Mouse (Mus musculus) megakaryocyte, embryonic 14.5 days (primary cell): ENCODE measurements around the gene Slc44a5. TPM values are rescaled to one million over a fixed set of nuclear protein-coding genes. Genes with fewer than 3 reads are reported as not detected.

Experiments
- H3K27me3 ChIP-seq: replicated peaks from 2 replicates; pipeline ENCODE3; 2012; ENCODE audit warnings: inconsistent platforms
- H3K36me3 ChIP-seq: replicated peaks from 2 replicates; pipeline ENCODE3; 2012; ENCODE audit warnings: low read length, inconsistent platforms, mixed read lengths
- H3K4me1 ChIP-seq: 2 replicates; pipeline ENCODE4 v1.6.1; 2012; ENCODE audit warnings: inconsistent platforms
- H3K4me3 ChIP-seq: replicated peaks from 2 replicates; pipeline ENCODE3; 2012; ENCODE audit warnings: moderate library complexity, mild to moderate bottlenecking, inconsistent platforms
- H3K9me3 ChIP-seq: 2 replicates; pipeline ENCODE4 v1.6.1; 2012; ENCODE audit warnings: inconsistent platforms
- FLI1 ChIP-seq: IDR thresholded peaks from 2 replicates; pipeline ENCODE4 v1.6.1; 2012; ENCODE audit warnings: low read length, inconsistent platforms, mixed read lengths
- GATA1 ChIP-seq: IDR thresholded peaks from 3 replicates; pipeline ENCODE4 v1.6.1; 2012; ENCODE audit warnings: mixed read lengths, low read length, inconsistent platforms, borderline replicate concordance
- polyA plus RNA-seq: library from polyadenylated mRNA; stranded (reverse); fragments of >175 nt; gene quantifications from 2 replicates; pipeline ENCODE4 v1.2.3, GENCODE M21; 2012; ENCODE audit warnings: low replicate concordance; ENCODE audit not compliant: insufficient read depth

Gene Slc44a5
- polyA plus RNA-seq, 1 experiment, result not detected

- Histone ChIP-seq H3K27me3 (no peaks in the 10 kb centered on the region), H3K9me3 (peaks cover 4% of the 10 kb centered on the region; the same call in 1 of the 2 replicates), H3K4me1 (no peaks in the 10 kb centered on the region), H3K4me3 (no peak overlapping the region), H3K36me3 (no peaks in the 10 kb centered on the region)
- TF ChIP-seq FLI1 (no peak), GATA1 (no peak)
Measured at GRCm38 (mm10) chr3:154122531-154122930, 149.3 kb downstream of the Slc44a5 start.

GRCm38 (mm10) chr3:154124890-154125575, 151.8 kb downstream of the Slc44a5 start:
- H3K4me1 ChIP-seq, result no peaks in the 10 kb centered on the region
- H3K27me3 ChIP-seq, result no peaks in the 10 kb centered on the region
- H3K4me3 ChIP-seq, result no peak overlapping the region
- H3K9me3 ChIP-seq, result peaks cover 6% of the 10 kb centered on the region; the same call in 1 of the 2 replicates
- TF ChIP-seq GATA1 (no peak), FLI1 (no peak)
- H3K36me3 ChIP-seq, result no peaks in the 10 kb centered on the region

- Histone ChIP-seq H3K4me3 (no peak overlapping the region), H3K27me3 (no peaks in the 10 kb centered on the region), H3K36me3 (no peaks in the 10 kb centered on the region), H3K9me3 (peaks cover 14% of the 10 kb centered on the region), H3K4me1 (no peaks in the 10 kb centered on the region)
- TF ChIP-seq FLI1 (no peak), GATA1 (no peak)
Measured at GRCm38 (mm10) chr3:154125768-154126376, 152.6 kb downstream of the Slc44a5 start.

GRCm38 (mm10) chr3:154127246-154127645, 154.0 kb downstream of the Slc44a5 start:
- no peak for TF ChIP-seq FLI1
- TF ChIP-seq GATA1, result no peak
- no peak overlapping the region for H3K4me3 ChIP-seq

GRCm38 (mm10) chr3:154129036-154129435, 155.8 kb downstream of the Slc44a5 start:
- peaks cover 14% of the 10 kb centered on the region for H3K9me3 ChIP-seq
- H3K36me3 ChIP-seq, result no peaks in the 10 kb centered on the region
- TF ChIP-seq FLI1 (no peak), GATA1 (no peak)
- H3K4me1 ChIP-seq, result no peaks in the 10 kb centered on the region
- H3K27me3 ChIP-seq, result no peaks in the 10 kb centered on the region
- no peak overlapping the region for H3K4me3 ChIP-seq

More at GRCm38 (mm10) chr3:154127246-154127645, 154.0 kb downstream of the Slc44a5 start:
- Histone ChIP-seq H3K4me1 (no peaks in the 10 kb centered on the region), H3K27me3 (no peaks in the 10 kb centered on the region), H3K36me3 (no peaks in the 10 kb centered on the region), H3K9me3 (peaks cover 14% of the 10 kb centered on the region)

GRCm38 (mm10) chr3:154130431-154131114, 157.3 kb downstream of the Slc44a5 start:
- Histone ChIP-seq H3K4me1 (no peaks in the 10 kb centered on the region), H3K36me3 (no peaks in the 10 kb centered on the region), H3K4me3 (no peak overlapping the region), H3K9me3 (peaks cover 10% of the 10 kb centered on the region), H3K27me3 (no peaks in the 10 kb centered on the region)
- TF ChIP-seq FLI1, result no peak
- TF ChIP-seq GATA1, result no peak

- H3K4me1 ChIP-seq, result no peaks in the 10 kb centered on the region
- peaks cover 10% of the 10 kb centered on the region for H3K9me3 ChIP-seq
- H3K27me3 ChIP-seq, result no peaks in the 10 kb centered on the region
- TF ChIP-seq FLI1 (no peak), GATA1 (no peak)
- H3K4me3 ChIP-seq, result no peak overlapping the region
- no peaks in the 10 kb centered on the region for H3K36me3 ChIP-seq
Measured at GRCm38 (mm10) chr3:154133986-154134385, 160.8 kb downstream of the Slc44a5 start.

GRCm38 (mm10) chr3:154134701-154135100, 161.5 kb downstream of the Slc44a5 start:
- Histone ChIP-seq H3K36me3 (no peaks in the 10 kb centered on the region), H3K9me3 (peaks cover 10% of the 10 kb centered on the region), H3K27me3 (no peaks in the 10 kb centered on the region), H3K4me3 (no peak overlapping the region), H3K4me1 (no peaks in the 10 kb centered on the region)
- TF ChIP-seq FLI1 (no peak), GATA1 (no peak)

GRCm38 (mm10) chr3:154136501-154136900, 163.3 kb downstream of the Slc44a5 start:
- TF ChIP-seq FLI1, result no peak
- TF ChIP-seq GATA1, result no peak
- H3K27me3 ChIP-seq, result peaks cover 2% of the 10 kb centered on the region
- H3K36me3 ChIP-seq, result no peaks in the 10 kb centered on the region
- H3K4me1 ChIP-seq, result no peaks in the 10 kb centered on the region
- H3K9me3 ChIP-seq, result no peaks in the 10 kb centered on the region
- H3K4me3 ChIP-seq, result no peak overlapping the region

GRCm38 (mm10) chr3:154141346-154141745, 168.1 kb downstream of the Slc44a5 start:
- peaks cover 2% of the 10 kb centered on the region for H3K27me3 ChIP-seq
- no peak overlapping the region for H3K4me3 ChIP-seq
- H3K4me1 ChIP-seq, result no peaks in the 10 kb centered on the region
- TF ChIP-seq FLI1, result no peak
- no peaks in the 10 kb centered on the region for H3K36me3 ChIP-seq
- H3K9me3 ChIP-seq, result no peaks in the 10 kb centered on the region
